Mouse (Mus musculus) heart, postnatal 0 days (tissue): ENCODE data around the gene Ddx6. TPM values are rescaled to one million over a fixed set of nuclear protein-coding genes. Genes with fewer than 3 reads are reported as not detected.
"Not testable (repeated sequence)": the region's sequence is repeated elsewhere in the genome, so short reads cannot be mapped to it uniquely, and the experiment has no call there.

ENCODE experiments used
- ATAC-seq: fragments of 200-750 bp; cut with Nextera tagmentation; 2 replicates; pipeline ENCODE4 v1.8.0; 2017; ENCODE audit warnings: low read depth, moderate number of reproducible peaks, moderate library complexity; ENCODE audit not compliant: insufficient read depth
- DNase-seq: peaks from one replicate; pipeline ENCODE4 v3.0.0-alpha.2; 2016; ENCODE audit warnings: low spot score
- H3K27ac ChIP-seq: fragments of 300-500 bp; sonication (generic); 2 replicates; pipeline ENCODE4 v1.5.1; 2014; ENCODE audit warnings: low read depth, mild to moderate bottlenecking
- H3K27me3 ChIP-seq: fragments of 300-500 bp; sonication (generic); 2 replicates; pipeline ENCODE4 v1.6.1; 2014; ENCODE audit warnings: low read length, mixed read lengths; ENCODE audit not compliant: control insufficient read depth, insufficient read depth
- H3K36me3 ChIP-seq: fragments of 300-500 bp; sonication (generic); replicated peaks from 2 replicates; pipeline ENCODE4 v1.6.1; 2014; ENCODE audit warnings: low read length, mixed read lengths; ENCODE audit not compliant: control insufficient read depth, insufficient read depth
- H3K4me1 ChIP-seq: fragments of 300-500 bp; sonication (generic); 2 replicates; pipeline ENCODE4 v1.6.1; 2014; ENCODE audit warnings: antibody characterized with exemption; ENCODE audit not compliant: control insufficient read depth, insufficient read depth
- H3K4me2 ChIP-seq: fragments of 300-500 bp; sonication (generic); 2 replicates; pipeline ENCODE4 v1.6.1; 2014; ENCODE audit warnings: low read depth, mild to moderate bottlenecking, low read length, moderate library complexity
- H3K4me3 ChIP-seq: fragments of 300-500 bp; sonication (generic); 2 replicates; pipeline ENCODE4 v1.5.1; 2014; ENCODE audit warnings: low read depth, low read length
- H3K9ac ChIP-seq: fragments of 300-500 bp; sonication (generic); replicated peaks from 2 replicates; pipeline ENCODE4 v1.6.1; 2014; ENCODE audit warnings: low read depth, low read length, mixed read lengths
- H3K9me3 ChIP-seq: fragments of 300-500 bp; sonication (generic); replicated peaks from 2 replicates; pipeline ENCODE4 v1.6.1; 2016; ENCODE audit warnings: low read length; ENCODE audit not compliant: control insufficient read depth
- CTCF ChIP-seq: IDR thresholded peaks from 2 replicates; pipeline ENCODE4 v1.5.1; 2016; ENCODE audit warnings: antibody characterized with exemption, control low read depth, low read depth
- EP300 ChIP-seq: IDR thresholded peaks from 2 replicates; pipeline ENCODE4 v1.6.1; 2016; ENCODE audit warnings: antibody characterized with exemption, low read depth
- WGBS: fragments of 180-500 bp; shearing (Covaris S2); extraction: QIAGEN DNeasy Blood & Tissue Kit; methylation state at CpG from one replicate; pipeline ENCODE4 v1.1.7; 2014; 5-methylcytosine and 5-hydroxymethylcytosine counted together
- polyA plus RNA-seq: library from polyadenylated mRNA; unstranded; fragments of >200 nt; fragmentation: Nextera tagmentation; extraction: Ambion mirVana; gene quantifications from 2 replicates; pipeline ENCODE4 v1.2.1, GENCODE M21; 2015
- total RNA-seq: library from RNA; depleted of rRNA; stranded (reverse); fragments of >200 nt; gene quantifications from 2 replicates; pipeline ENCODE4 v1.2.3, GENCODE M21; 2014; ENCODE audit warnings: low replicate concordance

Gene Ddx6
- total and polyA plus RNA-seq, 2 experiments from 2014 or later: 11.0 to 33.9 TPM

- peaks cover 60% of the 10 kb centered on the region for H3K36me3 ChIP-seq
- WGBS: 44% methylated on average over 15 of the region's 15 CpGs
- H3K4me1 ChIP-seq: no peaks in the 10 kb centered on the region
- DNase-seq (no peak), ATAC-seq (no peak)
- H3K4me2 ChIP-seq: no peak overlapping the region
- no peak for TF ChIP-seq CTCF
- TF ChIP-seq EP300: no peak
- H3K27ac ChIP-seq: no peak overlapping the region
- no peaks in the 10 kb centered on the region for H3K9me3 ChIP-seq
- H3K4me3 ChIP-seq: no peak overlapping the region
- no peak overlapping the region for H3K9ac ChIP-seq
- no peaks in the 10 kb centered on the region for H3K27me3 ChIP-seq
Measured at GRCm38 (mm10) chr9:44637551-44638169, 33.0 kb downstream of the Ddx6 start.

GRCm38 (mm10) chr9:44638726-44639125 is 34.0 kb downstream of the Ddx6 start:
- WGBS: 76% methylated on average over 9 of the region's 9 CpGs
- not testable (repeated sequence) for H3K4me2 ChIP-seq

GRCm38 (mm10) chr9:44640028-44640427 is 35.3 kb downstream of the Ddx6 start:
- not testable (repeated sequence) for H3K4me3 ChIP-seq, H3K4me1 ChIP-seq, H3K4me2 ChIP-seq, H3K27me3 ChIP-seq, ATAC-seq, H3K9me3 ChIP-seq, DNase-seq, H3K27ac ChIP-seq, H3K9ac ChIP-seq
- 56% methylated on average over 1 of the region's 1 CpGs for WGBS
- peaks cover 37% of the 10 kb centered on the region for H3K36me3 ChIP-seq

More at GRCm38 (mm10) chr9:44638726-44639125, 34.0 kb downstream of the Ddx6 start:
- not testable (repeated sequence) for H3K9ac ChIP-seq, H3K4me1 ChIP-seq, H3K9me3 ChIP-seq, DNase-seq, H3K4me3 ChIP-seq, ATAC-seq, H3K27ac ChIP-seq, H3K27me3 ChIP-seq
- H3K36me3 ChIP-seq: peaks cover 50% of the 10 kb centered on the region

DNA sequence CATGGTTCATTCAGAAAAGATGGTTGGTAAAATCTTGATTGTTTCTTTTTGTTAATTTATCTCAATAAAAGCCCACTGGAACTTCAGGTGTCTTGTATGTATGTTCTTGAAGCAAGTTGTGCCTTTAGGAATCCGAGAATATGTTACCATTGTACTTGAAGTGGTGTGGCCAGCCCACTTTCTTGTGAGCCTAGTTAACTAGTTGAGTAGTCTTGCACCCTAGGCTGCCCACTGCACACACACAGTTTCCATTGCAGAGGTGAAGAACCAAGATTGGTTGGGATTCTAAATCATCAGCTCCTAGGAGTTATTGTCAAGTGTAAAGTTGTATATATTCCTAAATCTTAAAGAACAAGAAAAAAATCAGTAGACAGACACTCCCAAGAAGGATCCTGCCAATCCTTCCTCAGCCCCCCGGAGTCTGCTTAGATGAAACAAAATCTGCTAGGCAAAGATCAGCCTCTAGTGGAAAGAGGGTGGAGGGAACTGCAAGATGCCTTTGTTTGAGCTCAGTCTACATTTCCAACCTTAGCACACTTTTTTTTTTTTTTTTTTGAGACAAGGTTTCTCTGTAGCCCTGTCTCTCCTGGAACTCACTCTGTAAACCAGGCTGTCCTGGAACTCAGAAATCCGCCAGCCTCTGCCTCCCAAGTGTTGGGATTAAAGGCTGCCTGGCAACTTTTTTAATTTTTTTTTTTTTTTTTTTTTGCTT is 36.1 kb downstream of the Ddx6 start:
- Histone ChIP-seq H3K36me3 (peaks cover 29% of the 10 kb centered on the region), H3K9ac (no peak overlapping the region), H3K9me3 (no peaks in the 10 kb centered on the region), H3K4me1 (no peaks in the 10 kb centered on the region), H3K27ac (no peak overlapping the region), H3K27me3 (no peaks in the 10 kb centered on the region), H3K4me3 (no peak overlapping the region), H3K4me2 (no peak overlapping the region)
- ATAC-seq: no peak
- DNase-seq: no peak
- TF ChIP-seq CTCF: no peak
- TF ChIP-seq EP300: no peak
- WGBS: 78% methylated on average over 3 of the region's 3 CpGs

- WGBS: 96% methylated on average over 2 of the region's 2 CpGs
- H3K27ac ChIP-seq: no peak overlapping the region
- no peak for TF ChIP-seq CTCF
- no peak for TF ChIP-seq EP300
- H3K9me3 ChIP-seq: no peaks in the 10 kb centered on the region
- H3K27me3 ChIP-seq: no peaks in the 10 kb centered on the region
- ATAC-seq (no peak), DNase-seq (no peak)
- no peak overlapping the region for H3K4me3 ChIP-seq
- H3K4me1 ChIP-seq: no peaks in the 10 kb centered on the region
- no peak overlapping the region for H3K4me2 ChIP-seq
- H3K9ac ChIP-seq: no peak overlapping the region
- H3K36me3 ChIP-seq: peaks cover 21% of the 10 kb centered on the region
Measured at GRCm38 (mm10) chr9:44641616-44642015, 36.9 kb downstream of the Ddx6 start.

- no peaks in the 10 kb centered on the region for H3K27me3 ChIP-seq
- 89% methylated on average over 7 of the region's 7 CpGs for WGBS
- H3K27ac ChIP-seq: no peak overlapping the region
- no peak for TF ChIP-seq EP300
- no peak for TF ChIP-seq CTCF
- H3K9ac ChIP-seq: no peak overlapping the region
- no peak for ATAC-seq
- H3K9me3 ChIP-seq: no peaks in the 10 kb centered on the region
- H3K4me2 ChIP-seq: no peak overlapping the region
- H3K4me3 ChIP-seq: no peak overlapping the region
- peaks cover 8% of the 10 kb centered on the region for H3K36me3 ChIP-seq
- no peaks in the 10 kb centered on the region for H3K4me1 ChIP-seq
- no peak for DNase-seq
Measured at GRCm38 (mm10) chr9:44643103-44643502, 38.4 kb downstream of the Ddx6 start.
